Mouse (Mus musculus) 3134 (cell line): ENCODE data around the gene Qk.

ENCODE experiments used
- DNase-seq: peaks from one replicate; pipeline ENCODE4 v3.0.0-alpha.2; 2011; ENCODE audit warnings: low spot score; ENCODE audit not compliant: insufficient read length; ENCODE audit errors: extremely low read depth

Gene Qk

DNA sequence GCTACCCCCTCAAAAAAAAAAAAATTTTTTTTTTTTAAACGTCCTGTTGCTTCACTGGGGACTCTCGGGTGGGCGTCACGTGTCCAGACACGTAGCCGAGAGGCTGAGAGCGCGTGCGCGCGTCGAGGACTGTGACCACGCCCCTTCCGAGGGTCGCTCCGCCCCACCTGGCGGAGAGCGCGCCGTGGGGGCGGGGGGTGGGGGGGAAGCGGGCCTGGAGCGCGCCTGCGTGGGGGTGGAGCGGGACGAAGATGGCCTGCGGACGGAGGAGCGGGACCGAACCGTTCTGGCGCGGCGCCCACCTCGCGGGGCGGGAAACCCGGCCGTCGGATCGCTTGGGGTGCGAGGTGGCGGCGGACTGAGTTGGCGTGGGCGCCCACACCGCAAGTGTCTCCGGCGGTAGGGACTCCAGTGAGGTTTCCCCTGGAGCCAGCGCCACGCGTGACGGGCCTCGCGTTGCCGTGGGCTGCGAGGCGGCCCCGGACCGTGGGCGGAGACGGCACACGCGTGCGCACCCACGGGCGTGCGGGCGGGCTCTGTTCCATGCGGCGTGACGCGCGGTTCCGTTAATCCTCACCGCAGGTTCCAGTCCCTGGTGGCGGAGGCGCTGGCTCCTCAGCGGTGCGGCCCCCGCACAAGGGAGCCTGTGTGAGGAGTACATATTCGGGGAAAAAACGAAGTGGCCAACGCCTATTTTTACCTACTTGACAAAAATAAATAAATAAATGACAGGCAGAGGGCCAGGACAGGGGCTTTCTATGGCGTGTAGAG, at the start of gene Qk:
Qk (minus strand) TSS at position 170 of the 771 bp plus-strand sequence.
- DNase-seq, result peak; percentile 91

DNA sequence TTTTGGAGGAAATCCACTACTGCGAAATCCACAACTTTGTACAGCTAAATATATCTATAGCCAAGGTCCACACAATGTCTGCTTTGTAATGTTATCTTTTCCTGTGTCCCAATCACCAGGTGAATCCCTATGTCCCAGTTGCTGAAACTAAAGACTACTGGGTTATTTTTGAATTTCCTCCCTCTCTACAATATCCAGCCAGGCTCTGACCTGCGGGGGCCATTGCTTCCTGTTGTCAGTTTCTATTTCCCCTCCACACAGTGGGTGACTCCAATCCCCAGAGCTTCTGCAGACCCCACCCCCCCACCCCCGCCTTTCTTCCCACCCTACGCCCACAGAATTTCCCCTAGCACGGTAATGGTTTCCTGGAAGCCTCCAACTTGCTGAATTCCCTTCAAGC, 47.4 kb upstream of the Qk start:
- DNase-seq, result no peak

DNA sequence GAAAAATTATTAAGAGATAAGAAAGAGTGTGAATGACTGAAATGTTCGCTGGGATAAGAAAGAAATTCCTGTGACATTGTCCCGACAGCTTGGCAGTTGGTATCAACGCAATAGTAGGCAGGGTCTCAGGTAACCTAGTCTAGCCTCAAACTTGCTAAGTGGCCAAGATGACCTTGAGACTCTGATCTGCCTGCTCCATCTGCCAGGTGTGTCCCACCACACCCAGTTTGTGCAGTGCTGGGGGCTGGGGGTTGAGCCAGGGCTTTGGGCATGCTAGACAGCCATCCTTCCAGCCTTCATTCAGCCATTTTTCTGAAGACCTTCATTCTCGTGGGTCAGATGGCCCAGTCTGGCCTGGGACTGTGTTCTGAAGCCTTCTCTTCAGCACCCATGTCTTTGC, 46.9 kb upstream of the Qk start:
- DNase-seq, result no peak

DNA sequence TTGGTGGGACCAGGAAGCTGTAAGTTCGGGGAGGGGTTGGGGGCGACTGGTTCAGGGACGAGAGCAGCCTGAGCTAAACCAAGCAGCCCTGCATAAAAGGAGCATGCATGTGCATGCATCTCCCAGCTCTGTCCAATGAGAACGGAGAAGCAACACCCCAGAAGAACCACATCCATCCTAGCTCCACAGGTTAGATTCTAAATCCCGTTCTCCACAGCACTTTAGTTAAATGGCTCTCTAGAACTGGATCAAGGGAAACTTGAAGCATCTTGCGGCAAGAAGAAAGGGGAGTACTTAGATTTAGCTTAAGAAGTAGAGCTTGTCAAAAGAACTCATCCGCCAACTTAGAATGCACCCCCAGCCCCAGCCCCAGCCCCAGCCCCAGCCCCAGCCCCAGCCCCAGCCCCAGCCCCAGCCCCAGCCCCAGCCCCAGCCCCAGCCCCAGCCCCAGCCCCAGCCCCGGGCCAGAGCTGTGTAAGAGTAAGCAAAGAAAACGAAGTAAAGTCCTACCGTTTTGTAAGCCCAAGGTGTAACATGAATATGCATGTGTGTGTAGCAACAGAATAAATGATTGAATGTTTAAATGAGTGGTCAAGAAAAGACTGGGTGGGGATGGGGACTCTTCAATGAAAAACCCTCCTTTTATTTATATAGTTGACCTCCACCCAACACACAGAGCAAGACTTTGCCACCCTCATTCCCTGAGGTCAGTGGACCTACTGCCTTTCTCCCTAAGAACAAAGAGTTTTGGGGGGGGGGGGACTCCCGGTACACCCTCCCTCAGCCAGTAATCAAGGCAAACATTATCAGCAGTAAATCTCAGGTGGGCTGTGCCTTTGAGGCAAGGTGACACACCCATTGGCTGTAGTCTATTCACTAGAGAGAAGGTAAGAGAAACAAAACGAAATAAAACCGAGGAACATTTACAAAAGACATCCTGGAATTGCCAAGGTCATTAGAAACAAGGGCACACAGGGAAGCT, 46.1 kb upstream of the Qk start:
- no peak for DNase-seq

DNA sequence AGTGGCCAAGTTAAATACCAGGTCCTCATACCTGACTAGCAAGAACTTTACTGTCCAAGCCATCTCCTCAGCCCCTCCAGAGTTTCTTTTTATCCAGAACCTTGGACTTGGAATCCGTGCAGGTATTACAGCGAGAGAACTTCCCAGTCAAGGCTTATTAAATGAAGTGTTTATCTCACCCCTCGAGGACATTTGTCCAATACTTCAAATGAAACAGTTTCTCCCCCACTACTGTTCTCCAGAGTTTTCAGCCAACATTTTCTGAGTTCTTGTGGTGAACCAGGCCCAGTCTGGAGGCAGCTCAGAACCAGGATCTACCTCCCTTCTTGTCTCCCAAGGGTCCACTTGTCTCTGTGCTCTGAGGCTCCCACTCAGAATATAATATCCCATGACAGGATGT, 43.5 kb upstream of the Qk start:
- DNase-seq, result no peak

DNA sequence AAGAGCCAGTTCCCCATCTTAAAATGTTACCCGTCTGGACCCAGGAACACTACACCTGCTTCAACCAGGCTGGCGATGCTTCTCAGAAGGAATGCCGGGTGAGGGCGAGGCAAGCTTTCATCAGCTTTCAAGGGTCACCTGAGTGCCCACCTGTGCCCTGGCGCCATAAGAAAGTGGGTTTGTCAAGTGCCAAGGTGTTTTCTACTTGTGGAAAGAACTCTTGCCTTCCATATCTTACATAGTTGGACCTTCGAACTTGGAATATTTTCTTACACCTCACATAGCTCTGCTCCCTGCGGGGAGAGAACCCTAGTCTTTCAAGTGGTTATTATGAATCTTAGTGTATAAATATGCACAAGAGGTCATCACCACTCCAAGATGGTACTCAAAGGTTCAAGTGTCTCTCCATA, 42.2 kb upstream of the Qk start:
- no peak for DNase-seq

DNA sequence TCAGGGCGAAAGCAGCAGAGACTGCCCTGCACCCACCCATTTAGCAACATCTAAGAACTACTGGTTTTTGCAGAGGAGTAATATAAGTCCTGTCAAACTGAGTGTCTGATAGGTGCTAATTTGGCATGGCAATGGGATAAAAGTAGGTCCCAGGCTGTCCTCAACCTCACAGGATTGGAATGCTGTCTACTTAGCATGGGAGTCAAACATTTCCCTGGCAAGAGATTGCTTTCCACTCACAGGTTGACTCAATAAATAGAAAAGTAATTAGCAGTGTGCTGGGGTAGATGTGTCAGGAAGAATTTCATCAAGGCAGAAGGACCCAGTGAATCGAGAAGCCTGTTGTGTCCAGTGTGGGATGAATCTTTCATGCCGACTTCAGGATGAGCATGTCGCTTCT, 41.1 kb upstream of the Qk start:
- DNase-seq, result no peak

DNA sequence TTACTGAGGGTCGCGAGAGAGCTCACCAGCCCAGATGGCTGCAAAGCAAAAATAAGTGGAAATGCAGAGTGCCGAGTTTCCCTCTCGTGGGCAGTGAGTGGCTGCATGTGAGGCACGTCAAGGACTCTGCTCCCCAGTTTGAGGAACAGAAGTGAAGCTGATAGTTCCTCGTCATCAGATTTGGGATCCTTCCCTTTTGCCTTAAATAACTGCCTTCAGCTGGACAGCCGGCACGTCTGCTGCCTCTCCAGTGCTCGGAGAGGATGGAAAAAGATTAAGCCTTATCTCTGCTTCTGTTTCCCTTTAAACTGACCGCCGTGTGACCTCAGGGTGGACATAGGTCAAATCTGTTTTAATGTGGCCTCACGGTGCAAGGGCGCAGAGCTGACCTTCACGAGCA, 39.8 kb upstream of the Qk start:
- no peak for DNase-seq

DNA sequence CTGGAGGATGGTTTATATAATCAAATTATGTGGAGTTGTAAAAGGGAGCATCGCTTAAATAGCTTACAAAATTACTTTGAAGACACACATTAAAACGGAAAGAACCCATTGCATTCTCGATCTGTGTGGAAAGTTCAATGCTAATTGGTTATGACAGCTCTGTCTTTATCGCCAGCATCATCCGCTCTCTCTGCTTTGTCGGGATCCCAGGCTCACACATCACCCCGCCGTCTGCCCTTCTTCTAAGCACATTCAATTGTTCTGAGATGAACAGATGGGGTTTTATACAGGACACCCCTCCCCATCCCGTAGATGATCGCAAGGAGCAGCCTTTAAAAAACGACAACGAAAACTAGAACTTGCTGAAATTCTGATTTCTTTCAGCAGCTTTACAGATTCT, 37.7 kb upstream of the Qk start:
- DNase-seq, result no peak

DNA sequence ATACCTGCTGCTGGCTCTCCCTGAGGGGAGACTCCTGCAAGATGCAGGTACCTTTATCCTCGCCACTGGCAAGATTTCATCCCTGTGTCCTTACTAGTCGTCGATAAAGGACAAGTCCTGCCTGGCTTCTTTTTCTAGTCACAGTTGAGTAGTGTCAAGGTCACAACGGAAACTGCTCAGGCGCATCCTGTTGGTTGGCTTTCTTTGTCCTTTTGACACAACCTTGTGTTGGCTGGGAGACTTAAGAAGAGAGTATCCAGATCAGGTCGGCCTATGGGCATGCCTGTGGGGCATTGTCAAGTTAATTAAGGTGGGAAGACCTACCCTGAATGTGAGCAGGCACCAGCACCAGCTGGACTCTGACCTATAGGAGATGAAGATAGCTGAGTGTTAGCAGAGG, 36.6 kb upstream of the Qk start:
- DNase-seq, result no peak

DNA sequence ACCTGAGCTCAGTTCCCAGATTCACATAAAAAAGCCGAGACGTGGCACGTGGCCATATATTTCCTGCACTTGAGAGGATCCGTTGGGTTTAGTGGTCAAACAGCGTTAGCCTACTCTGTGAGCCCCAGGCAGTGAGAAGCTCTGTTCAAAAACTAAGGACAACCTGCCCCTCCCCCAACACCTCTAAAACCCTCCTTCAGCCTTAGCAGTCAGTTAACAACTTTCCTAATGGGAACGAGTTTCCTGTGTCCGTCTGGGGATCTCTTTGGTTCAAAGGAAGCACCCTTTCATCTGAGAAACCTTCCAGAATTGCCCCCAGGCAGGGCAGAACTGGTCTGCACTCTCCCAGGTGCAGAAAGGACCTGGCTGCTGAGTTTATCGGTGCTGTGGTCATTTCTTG, 36.1 kb upstream of the Qk start:
- no peak for DNase-seq

DNA sequence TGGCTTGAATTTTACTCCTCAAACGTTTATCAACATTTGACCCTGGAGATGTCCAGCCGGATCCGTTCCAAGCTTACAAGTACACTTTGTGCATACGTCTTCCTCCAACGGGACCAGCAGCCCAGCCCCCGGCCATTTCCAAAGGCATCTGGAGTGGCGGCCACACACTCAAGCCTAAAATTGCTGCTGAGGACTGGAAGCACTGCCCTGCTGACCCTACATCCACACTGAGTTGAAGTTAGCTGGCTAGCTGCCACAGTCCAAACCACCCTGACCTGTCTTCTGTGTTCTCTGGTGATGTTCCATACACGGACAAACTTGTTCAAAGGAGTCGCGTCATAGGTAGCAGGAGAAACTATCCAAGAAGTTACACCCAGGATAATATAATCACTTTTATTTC, 18.6 kb upstream of the Qk start:
- no peak for DNase-seq

DNA sequence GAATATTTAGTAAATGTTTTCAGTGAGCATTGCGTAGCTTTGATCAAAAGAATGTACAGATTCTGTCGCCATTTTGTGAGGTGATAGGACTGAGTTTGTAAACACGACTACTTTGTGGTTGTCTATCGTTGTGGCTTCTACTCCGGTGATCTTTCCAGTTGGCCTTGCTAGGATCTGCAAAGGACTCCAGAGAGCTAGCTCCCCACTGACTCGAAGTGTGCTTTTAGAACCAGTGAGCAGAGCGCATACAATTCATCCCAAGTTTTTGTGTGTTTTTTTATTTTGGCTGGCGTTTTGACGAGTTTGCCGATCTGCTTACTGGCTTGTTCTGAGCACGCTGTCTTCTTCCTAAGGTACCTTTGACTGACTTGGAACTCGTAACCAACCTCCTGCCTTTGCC, 16.9 kb upstream of the Qk start:
- DNase-seq, result no peak

DNA sequence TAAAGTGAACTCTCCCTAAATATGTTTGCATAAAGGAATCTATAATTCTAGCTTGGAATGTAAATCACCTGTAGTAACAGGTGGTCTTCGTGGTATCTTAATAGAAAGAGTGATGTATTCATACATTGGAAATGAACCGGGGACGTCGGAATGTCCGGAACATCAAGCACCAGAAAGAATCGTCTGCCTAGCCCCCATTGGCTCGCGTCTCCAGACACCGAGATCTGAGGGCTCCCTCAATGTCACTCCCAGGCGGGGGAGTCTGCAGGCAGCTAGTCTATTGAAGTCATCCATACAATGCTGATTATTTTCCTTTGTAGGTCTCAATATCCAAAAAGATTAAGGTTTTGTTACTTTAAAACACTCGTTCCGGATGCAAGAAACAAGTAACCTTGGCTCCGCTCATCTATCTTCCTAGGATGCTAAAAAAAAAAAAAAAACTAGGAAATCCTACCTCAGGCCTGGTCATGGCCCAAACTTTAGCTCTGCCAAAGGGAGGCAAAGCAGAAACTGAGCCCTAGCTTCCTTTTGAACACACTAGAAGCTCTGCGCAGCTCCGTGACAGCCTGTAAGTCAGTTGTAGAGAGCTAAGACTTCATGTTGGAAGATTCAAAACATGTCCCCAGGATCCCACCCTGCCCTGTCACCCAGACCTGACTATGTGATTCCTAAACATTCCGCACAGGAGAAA, 16.3 kb upstream of the Qk start:
- no peak for DNase-seq

DNA sequence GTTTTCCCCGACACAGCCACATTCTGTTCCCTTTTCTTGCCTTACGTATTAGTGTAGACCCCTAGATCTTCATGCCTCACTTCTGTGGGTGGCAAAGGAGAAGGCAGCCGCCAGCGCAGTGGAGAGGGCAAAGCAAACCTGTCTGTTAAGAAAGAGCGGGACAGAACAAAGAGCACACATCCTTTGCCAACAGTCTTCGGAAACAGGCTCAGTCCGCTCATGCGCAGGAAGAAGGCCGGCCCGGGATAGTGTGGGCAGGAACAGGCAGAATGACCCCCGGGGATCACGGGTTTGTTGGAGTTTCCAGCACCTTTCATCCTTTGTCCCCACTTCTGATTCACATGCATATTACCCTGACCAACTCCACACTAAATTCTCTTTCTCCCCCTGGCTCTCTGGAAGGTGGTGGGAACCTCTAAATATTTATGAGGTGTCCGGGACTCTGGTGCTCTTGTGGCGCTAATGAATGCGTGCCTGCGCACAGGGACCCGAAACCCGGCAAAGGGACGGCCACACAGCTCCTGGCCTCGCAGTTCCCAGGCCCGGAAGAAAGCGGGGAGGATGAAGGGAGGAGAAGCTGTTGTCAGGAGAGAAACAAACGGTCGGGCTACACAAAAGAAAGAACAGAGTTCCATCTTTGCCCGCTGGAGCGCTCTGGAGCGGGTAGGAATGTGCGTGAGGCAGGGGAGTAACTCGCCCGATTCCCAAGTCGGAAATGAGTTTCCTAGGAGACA, 15.5 kb upstream of the Qk start:
- DNase-seq, result no peak

DNA sequence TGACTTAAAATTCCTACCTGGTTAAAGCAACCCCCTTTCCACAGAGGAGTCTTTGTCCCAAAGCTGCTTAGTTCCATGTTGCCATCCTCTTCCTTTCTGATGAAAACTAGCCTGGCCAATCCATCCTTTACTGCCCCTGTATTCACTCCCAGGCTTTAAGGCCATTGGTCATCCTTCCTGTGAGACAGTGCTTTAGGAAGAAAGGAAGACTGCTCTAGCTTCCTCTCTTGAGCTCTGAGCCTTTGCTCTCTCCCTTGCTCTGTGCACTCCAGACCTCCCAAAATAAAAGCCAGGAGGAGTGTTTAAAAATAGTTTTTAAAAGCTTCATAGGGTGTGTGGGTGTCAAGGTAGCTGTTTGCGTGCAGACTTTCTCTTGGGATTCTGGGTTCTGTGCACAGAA, 14.8 kb upstream of the Qk start:
- no peak for DNase-seq

DNA sequence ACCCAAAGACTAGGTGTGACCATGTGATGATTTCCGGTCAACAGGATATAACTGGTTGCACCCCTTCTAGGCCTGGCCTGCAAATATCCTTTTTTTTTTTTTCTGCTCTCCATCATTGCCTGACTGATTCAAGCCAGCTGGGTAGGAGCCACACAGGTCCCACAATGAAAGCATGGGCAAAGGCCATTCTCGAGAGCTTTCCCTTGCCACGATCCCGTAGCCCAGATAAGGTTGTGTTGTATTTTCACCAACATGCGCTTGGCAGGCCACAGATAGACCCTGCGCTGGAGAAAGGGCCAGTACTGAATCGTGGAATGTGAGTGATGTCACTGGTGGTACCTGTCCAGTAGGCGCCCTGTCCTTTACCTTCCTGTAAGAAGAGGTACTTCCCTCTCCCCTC, 13.7 kb upstream of the Qk start:
- DNase-seq, result no peak

DNA sequence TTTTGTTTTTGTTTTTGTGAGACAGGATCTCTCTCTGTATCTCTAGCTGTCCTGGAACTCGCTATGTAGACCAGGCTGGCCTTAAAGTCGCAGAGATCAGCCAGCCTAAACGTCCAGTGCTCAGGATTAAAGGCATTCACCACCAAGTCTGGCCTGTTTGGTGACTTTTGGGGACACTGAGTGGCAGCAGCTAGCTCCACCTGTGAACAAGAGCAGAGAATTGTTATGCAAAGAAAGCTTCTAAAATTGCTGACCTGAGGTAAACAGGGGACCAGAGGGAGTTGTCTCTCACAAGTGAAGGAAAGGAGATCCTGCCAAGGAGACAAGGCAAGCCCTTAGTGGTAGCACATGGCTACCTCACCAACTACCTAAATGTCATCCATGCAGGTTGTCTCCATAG, 12.5 kb upstream of the Qk start:
- no peak for DNase-seq

DNA sequence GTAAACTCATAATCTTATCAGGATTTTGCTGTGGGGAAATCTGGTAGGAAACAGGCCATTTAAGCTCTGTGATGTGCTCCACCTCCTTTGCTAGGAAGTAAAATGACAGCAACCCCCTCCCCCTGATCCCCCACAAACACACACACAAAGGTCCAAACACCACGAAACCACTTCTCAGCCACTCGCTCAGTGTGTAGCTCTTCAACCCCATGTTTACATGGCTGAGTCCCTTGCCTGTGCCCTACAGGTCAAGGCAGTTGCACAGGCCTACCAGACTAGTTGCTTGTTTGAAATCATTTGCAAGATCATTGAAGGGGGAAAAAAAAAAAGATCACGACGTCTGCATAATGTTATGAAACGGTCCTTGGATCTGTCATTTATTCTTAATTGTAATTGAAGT, 9.8 kb upstream of the Qk start:
- DNase-seq, result no peak

DNA sequence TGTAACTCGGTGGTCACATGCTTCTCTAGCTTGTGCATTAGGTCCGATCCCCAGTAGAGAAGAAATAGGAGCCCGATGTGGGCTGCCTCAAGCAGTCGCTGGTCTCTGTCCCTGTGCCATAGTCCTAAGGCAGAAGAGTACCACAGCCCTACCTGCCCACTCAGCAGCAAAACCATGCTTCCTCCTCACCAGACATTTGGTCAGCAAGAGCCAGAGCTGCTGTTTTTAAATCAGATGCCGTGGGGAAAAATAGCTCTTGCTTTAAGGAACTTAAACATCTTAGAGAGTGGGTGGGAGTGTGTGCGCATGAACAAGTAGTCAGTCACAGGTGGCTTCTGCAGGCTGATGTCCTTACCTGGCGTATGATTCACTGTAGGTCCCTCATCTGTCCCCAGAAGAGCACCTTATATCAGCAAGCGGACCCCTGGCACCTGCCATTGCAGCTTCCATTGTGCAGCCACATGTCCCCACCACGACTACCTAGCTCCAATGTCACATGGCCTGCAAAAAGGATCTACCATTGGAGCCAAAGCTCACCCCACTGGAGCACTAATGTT, 9.0 kb upstream of the Qk start:
- no peak for DNase-seq
